Mouse (Mus musculus) cortical plate, adult 2 months (tissue): ENCODE data around the gene Zfp358.

Experiments used
- CTCF ChIP-seq: fragments of 200-500 bp; IDR thresholded peaks from 2 replicates; pipeline ENCODE4 v1.5.1; 2011; ENCODE audit warnings: mild to moderate bottlenecking, control low read depth, low read length; ENCODE audit not compliant: insufficient read depth; ENCODE audit errors: extremely low read depth
- POLR2A ChIP-seq: fragments of 200-500 bp; IDR thresholded peaks from 2 replicates; pipeline ENCODE4 v1.6.1; 2011; ENCODE audit warnings: mild to moderate bottlenecking, low read length, control low read depth; ENCODE audit not compliant: insufficient read depth; ENCODE audit errors: extremely low read depth

DNA sequence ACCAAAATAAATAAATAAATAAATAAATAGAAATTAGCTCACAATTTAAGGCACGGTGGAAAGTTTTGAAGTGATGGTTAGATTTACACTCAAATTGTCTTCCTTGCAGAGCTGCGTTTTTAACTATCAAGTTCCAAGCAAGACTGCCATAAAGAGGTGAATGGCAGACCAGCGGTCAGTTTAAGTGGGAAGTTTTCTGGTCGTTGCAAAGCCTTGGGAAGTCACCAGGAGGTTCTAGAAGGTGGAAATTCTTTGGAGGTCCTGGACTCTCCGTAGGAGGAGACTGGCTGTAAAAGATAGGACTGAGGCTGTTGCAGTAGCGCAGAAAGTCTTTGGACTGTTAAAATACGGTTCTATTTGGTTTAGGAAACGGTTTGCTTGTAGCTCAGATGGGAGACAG, 6.8 kb downstream of the Zfp358 start:
- TF ChIP-seq CTCF (no peak), POLR2A (no peak)
